ENCODE assay signal across 9 mouse cellular contexts in genomic region chr4:131254691-131255090, GRCm38 (mm10).
DNase-seq lines count a peak whose midpoint lies in the region; ATAC-seq and TF ChIP-seq lines count a peak whose summit lies in the region.
"Had no signal": no experiment of that assay in that cellular context is flagged by ENCODE, and none has a peak within 500 bp of the region (broad histone marks: within the 10 kb centered on the region; RNA-seq: fewer than 3 reads in every experiment).

No protein-coding gene starts in this region.

- no peak overlapping the region for H3K4me2 ChIP-seq in heart, embryonic 15.5 days
- no peak overlapping the region for H3K4me2 ChIP-seq in embryonic facial prominence, embryonic 11.5 days (ENCODE audit: low read depth, low read length)
- H3K4me2 ChIP-seq: stomach, embryonic 15.5 days had no signal

- H3K27ac ChIP-seq in heart, embryonic 15.5 days, result peak overlapping the region; percentile 37; the same call in 1 of the 2 replicates
- no peak overlapping the region for H3K27ac ChIP-seq in heart, embryonic 10.5 days
- H3K27ac ChIP-seq in testis, adult 2 months (ENCODE audit: control insufficient read depth, insufficient read depth, low read depth, low read length), result no peak overlapping the region
- no peak overlapping the region for H3K27ac ChIP-seq in embryonic facial prominence, embryonic 11.5 days (replicated peaks; ENCODE audit: low read depth, low read length)
- no peak overlapping the region for H3K27ac ChIP-seq in small intestine, adult 2 months (ENCODE audit: insufficient read depth, low read depth, low read length)
- H3K27ac ChIP-seq: stomach, embryonic 15.5 days had no signal

- H3K9me3 ChIP-seq in heart, embryonic 15.5 days (replicated peaks), result no peaks in the 10 kb centered on the region
- no peaks in the 10 kb centered on the region for H3K9me3 ChIP-seq in heart, embryonic 10.5 days
- no peaks in the 10 kb centered on the region for H3K9me3 ChIP-seq in embryonic facial prominence, embryonic 11.5 days (replicated peaks; ENCODE audit: control insufficient read depth, low read length)
- H3K9me3 ChIP-seq: stomach, embryonic 15.5 days had no signal

- WGBS in heart, embryonic 15.5 days, result 44% methylated on average over 6 of the region's 6 CpGs
- WGBS in heart, embryonic 10.5 days, result 45% methylated on average over 6 of the region's 6 CpGs
- WGBS in embryonic facial prominence, embryonic 11.5 days, result 43% methylated on average over 6 of the region's 6 CpGs
- 27% methylated on average over 6 of the region's 6 CpGs for WGBS in small intestine, adult 2 months

- H3K27me3 ChIP-seq in heart, embryonic 15.5 days, result peaks cover 10% of the 10 kb centered on the region
- H3K27me3 ChIP-seq in heart, embryonic 10.5 days (ENCODE audit: insufficient read depth, poor library complexity, severe bottlenecking), result peaks cover 14% of the 10 kb centered on the region
- H3K27me3 ChIP-seq in testis, adult 2 months (ENCODE audit: control insufficient read depth, insufficient read depth, low read length), result no peaks in the 10 kb centered on the region
- H3K27me3 ChIP-seq in embryonic facial prominence, embryonic 11.5 days (ENCODE audit: control insufficient read depth, insufficient read depth, low read length), result no peaks in the 10 kb centered on the region
- 0 out of 2 replicates have a peak, but pooled peaks cover 5% of the 10 kb centered on the region for H3K27me3 ChIP-seq in small intestine, adult 2 months (ENCODE audit: control insufficient read depth, insufficient read depth, low read length)

- no peak overlapping the region for H3K9ac ChIP-seq in heart, embryonic 15.5 days
- H3K9ac ChIP-seq in embryonic facial prominence, embryonic 11.5 days (replicated peaks; ENCODE audit: low read length), result no peak overlapping the region
- H3K9ac ChIP-seq: stomach, embryonic 15.5 days had no signal

- ATAC-seq in heart, embryonic 15.5 days (replicated peaks; ENCODE audit: insufficient number of reproducible peaks, insufficient read depth, low FRiP score, low read depth), result no peak
- ATAC-seq in embryonic facial prominence, embryonic 11.5 days (replicated peaks; ENCODE audit: insufficient number of reproducible peaks, low FRiP score, low TSS enrichment, low read depth), result no peak

- DNase-seq in heart, embryonic 10.5 days (ENCODE audit: low spot score), result no peak
- DNase-seq in testis, postnatal 10 days (ENCODE audit: low spot score), result no peak
- DNase-seq in embryonic facial prominence, embryonic 11.5 days (ENCODE audit: low spot score), result peak; percentile 56
- DNase-seq in urinary bladder, postnatal 36 days (ENCODE audit: low spot score in 2 of 2), result no peak
- no peak for DNase-seq in ovary, postnatal 14 days (ENCODE audit: low spot score)

- H3K36me3 ChIP-seq in heart, embryonic 15.5 days, result no peaks in the 10 kb centered on the region
- no peaks in the 10 kb centered on the region for H3K36me3 ChIP-seq in heart, embryonic 10.5 days
- no peaks in the 10 kb centered on the region for H3K36me3 ChIP-seq in testis, adult 2 months (ENCODE audit: control insufficient read depth, insufficient read depth, low read length)
- H3K36me3 ChIP-seq in embryonic facial prominence, embryonic 11.5 days (replicated peaks; ENCODE audit: control insufficient read depth, insufficient read depth, low read depth, low read length), result no peaks in the 10 kb centered on the region
- H3K36me3 ChIP-seq in small intestine, adult 2 months (ENCODE audit: control insufficient read depth, insufficient read depth, low read length), result no peaks in the 10 kb centered on the region
- H3K36me3 ChIP-seq: stomach, embryonic 15.5 days had no signal

- H3K4me1 ChIP-seq in heart, embryonic 15.5 days (replicated peaks), result peaks cover 15% of the 10 kb centered on the region
- H3K4me1 ChIP-seq in heart, embryonic 10.5 days, result peaks cover 18% of the 10 kb centered on the region
- no peaks in the 10 kb centered on the region; the same call in 1 of the 2 replicates for H3K4me1 ChIP-seq in testis, adult 2 months (ENCODE audit: control insufficient read depth, insufficient read depth, low read length)
- no peaks in the 10 kb centered on the region for H3K4me1 ChIP-seq in embryonic facial prominence, embryonic 11.5 days (ENCODE audit: control insufficient read depth, insufficient read depth, low read length)
- no peaks in the 10 kb centered on the region for H3K4me1 ChIP-seq in small intestine, adult 2 months (ENCODE audit: control insufficient read depth, insufficient read depth, insufficient read length, low read length)
- H3K4me1 ChIP-seq: stomach, embryonic 15.5 days had no signal

- H3K4me3 ChIP-seq in heart, embryonic 15.5 days, result no peak overlapping the region
- H3K4me3 ChIP-seq in heart, embryonic 10.5 days, result no peak overlapping the region
- no peak overlapping the region for H3K4me3 ChIP-seq in testis, adult 2 months (ENCODE audit: control insufficient read depth, low read depth, low read length)
- H3K4me3 ChIP-seq in embryonic facial prominence, embryonic 11.5 days (ENCODE audit: low read depth, low read length), result no peak overlapping the region
- H3K4me3 ChIP-seq in small intestine, adult 2 months (ENCODE audit: low read depth, low read length), result no peak overlapping the region
- H3K4me3 ChIP-seq: stomach, embryonic 15.5 days had no signal

- TF ChIP-seq CTCF in testis, adult 2 months (IDR thresholded peaks at IDR 0.05; ENCODE audit: control insufficient read depth, insufficient read depth, insufficient replicate concordance, low read depth, low read length), result peak; percentile 22; the same call in 1 of the 2 replicates
- TF ChIP-seq CTCF in small intestine, adult 2 months (IDR thresholded peaks at IDR 0.05; ENCODE audit: extremely low read depth, insufficient read length, insufficient replicate concordance, low read depth, low read length), result peak; percentile 16; the same call in 1 of the 2 replicates

- TF ChIP-seq POLR2A in testis, adult 2 months (IDR thresholded peaks at IDR 0.05; ENCODE audit: control insufficient read depth, low read depth, low read length), result no peak
- no peak for TF ChIP-seq POLR2A in small intestine, adult 2 months (IDR thresholded peaks at IDR 0.05; ENCODE audit: low read depth, low read length)
